Mouse (Mus musculus): Measurements from ENCODE around the gene Cmip.

DNA sequence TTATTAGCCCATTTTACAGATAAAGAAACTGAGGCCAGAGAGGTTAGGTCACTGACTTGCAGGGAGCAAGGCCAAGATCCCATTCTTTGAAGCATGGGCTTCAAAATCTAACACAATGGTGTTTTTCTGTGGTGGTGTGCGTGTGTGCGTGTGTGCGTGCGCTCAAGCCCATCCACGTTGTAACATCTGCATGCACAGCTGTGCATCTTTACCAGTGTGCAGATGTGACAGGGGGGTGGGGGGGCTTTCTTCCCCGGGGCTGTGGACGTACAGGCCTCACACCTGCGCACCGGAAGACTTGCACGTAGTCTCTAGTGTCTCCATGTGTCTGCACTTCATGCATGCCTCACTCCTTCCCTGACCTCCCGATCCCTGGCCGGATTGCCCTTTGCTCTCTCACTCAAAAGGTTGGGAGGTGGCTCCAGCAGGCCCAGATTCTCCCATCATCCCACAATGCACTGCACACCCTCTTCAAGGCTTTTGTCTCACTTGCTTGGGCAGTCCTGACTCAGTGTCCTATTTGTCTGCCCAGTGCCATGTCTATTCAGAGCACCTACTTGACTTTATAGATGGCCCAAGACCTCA lies 44.7 kb downstream of the Cmip start:
- no peak for TF ChIP-seq FLI1 (IDR thresholded peaks at IDR 0.05; ENCODE audit: low read length)
- no peak for TF ChIP-seq GATA1 (IDR thresholded peaks at IDR 0.05; ENCODE audit: borderline replicate concordance, low read length)
